ENCODE assay signal across 1 mouse cellular context in the genomic region with DNA sequence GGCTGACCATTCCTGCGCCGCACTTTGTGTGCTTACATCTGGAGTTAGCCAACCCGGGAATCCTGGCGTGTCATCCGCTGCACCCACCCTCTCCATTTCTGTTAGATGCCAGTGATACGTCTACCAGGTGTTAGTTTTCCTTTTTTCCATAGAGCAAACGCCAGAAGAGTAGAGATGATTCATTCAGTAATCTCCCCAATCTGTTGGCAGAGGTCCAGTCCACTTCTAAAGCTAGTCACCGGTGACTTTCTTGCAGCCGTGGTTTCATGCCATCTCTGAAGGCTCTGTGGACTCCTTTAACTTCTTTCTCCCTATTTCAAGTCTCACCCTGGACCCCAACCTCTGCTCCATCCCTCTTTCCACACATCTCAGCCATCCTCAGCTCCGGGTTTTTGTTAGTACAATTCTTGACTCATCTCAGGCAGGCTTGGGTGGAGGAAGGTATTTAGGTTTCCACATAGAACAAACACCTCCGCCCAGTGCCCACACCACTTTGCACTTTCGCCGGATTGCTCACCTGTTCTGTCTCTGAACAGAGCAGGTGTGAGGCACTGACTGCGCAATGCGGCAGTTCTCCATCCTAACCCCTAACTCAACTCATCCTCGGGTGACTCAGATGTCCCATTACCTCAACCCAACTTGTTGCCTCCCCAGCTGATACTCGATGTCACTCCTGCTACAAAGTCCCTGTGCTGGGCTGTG.
TF ChIP-seq lines count a peak whose summit lies in the region.

No protein-coding gene starts in this region.

TF ChIP-seq in MEL, 35 proteins besides CTCF, POLR2A, EP300 and RAD21 (continued from another document):
- TF ChIP-seq JUND (IDR thresholded peaks at IDR 0.05; ENCODE audit: low read depth, low read length) (0 out of 2 replicates have a peak, but pooled peaks have one; percentile 38), NRF1 (IDR thresholded peaks at IDR 0.05; ENCODE audit: insufficient read depth, low read depth, low read length, poor library complexity, severe bottlenecking) (no peak), NELFE (IDR thresholded peaks at IDR 0.05; ENCODE audit: low read depth, low read length) (no peak)
